Mouse (Mus musculus) hindbrain, embryonic 12.5 days (tissue): Measurements from ENCODE around the gene BC049762. TPM values are rescaled to one million over a fixed set of nuclear protein-coding genes. Genes with fewer than 3 reads are reported as not detected.

Experiments used
- polyA plus RNA-seq: library from polyadenylated mRNA; unstranded; fragments of >200 nt; fragmentation: Nextera tagmentation; extraction: Ambion mirVana; gene quantifications from 2 replicates; pipeline ENCODE4 v1.2.1, GENCODE M21; 2016

BC049762 gene
- polyA plus RNA-seq, 1 experiment from 2014 or later = 0.25 TPM

Other genes starting within 250 kb of the BC049762 start
- gene Olfr54, start 248.8 kb downstream of the BC049762 start, polyA plus RNA-seq = not detected in 2 replicates
- not detected in 2 replicates for gene Olfr1375, start 214.9 kb downstream of the BC049762 start, polyA plus RNA-seq
- gene Zfp354a, start 203.8 kb downstream of the BC049762 start, polyA plus RNA-seq = 10.1 and 10.3 TPM in 2 replicates
- gene Gm12569, start 42.6 kb downstream of the BC049762 start, polyA plus RNA-seq = not detected in 2 replicates
- gene Clk4, start 1.3 kb downstream of the BC049762 start, polyA plus RNA-seq = 150 and 161 TPM in 2 replicates
- gene Col23a1, start 26.9 kb upstream of the BC049762 start, polyA plus RNA-seq = 15.9 and 17.1 TPM in 2 replicates